Mouse (Mus musculus) kidney, postnatal 10 days (tissue): ENCODE results near the gene Zcchc24.
A peak's percentile ranks its signal among the peaks of the same experiment; 100 is the strongest.
"Not testable (repeated sequence)": the region's sequence is repeated elsewhere in the genome, so short reads cannot be mapped to it uniquely, and the experiment has no call there.

Experiments
- DNase-seq: peaks from one replicate; pipeline ENCODE4 v3.0.0; 2021; ENCODE audit warnings: mixed read lengths

Zcchc24 gene

DNA sequence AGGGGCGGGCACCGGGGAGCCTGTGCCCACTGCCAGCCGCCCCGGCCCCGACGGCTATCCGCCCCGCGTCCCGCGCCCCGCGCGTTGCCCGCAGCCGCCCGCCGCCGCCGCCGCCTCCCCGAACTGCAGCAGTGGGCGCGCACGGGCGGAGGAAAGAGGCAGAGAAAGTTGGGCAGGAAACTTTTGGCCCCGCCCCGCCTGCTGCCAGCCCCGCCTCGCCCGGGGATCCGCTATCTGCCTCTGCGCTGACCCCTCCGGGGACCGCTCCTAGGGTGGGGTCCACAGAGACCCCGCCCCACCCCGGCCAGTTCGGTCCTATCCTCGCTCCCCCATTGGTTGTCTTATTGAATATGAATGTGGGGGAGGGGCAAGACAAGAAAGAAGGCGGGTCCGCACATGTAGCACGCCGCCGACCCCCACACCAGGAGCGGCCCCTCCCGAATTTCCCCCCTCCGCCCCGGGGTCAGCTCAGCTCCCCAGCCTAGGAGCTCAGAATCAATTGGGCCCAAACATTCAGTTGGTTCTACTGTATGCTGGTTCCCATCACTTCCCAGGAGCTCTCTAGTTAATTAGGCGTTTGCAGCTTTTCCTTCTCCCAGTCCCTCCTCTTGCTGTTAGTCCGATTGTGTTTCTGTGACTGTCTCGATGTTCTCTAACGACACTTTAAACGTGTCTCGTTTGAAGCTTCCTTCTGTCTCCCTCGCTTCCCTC lies at the start of gene Zcchc24:
TSS of gene Zcchc24 (minus strand) at position 125 of the 711 bp plus-strand sequence.
- peak; percentile 97 for DNase-seq

DNA sequence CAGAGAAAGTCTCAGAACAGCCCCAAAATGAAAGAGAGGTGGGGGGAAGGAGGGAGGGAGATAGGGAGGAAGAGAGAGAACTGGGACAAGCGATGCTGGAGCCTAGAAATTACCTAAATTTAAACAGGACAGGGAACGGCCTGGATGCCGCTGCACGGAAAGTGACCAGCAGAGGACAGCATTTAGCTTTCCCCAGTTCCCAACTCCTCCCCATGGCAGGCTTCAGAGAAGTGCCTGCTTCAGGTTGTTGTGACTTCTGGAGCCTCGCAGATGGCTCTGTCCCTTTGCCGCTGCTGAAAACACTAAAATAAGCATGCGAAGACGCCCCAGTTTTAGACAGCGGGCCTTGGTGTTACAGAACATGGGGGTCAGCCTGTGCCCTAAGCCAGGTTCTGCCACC lies 47.6 kb upstream of the Zcchc24 start:
- peak; percentile 82 for DNase-seq

DNA sequence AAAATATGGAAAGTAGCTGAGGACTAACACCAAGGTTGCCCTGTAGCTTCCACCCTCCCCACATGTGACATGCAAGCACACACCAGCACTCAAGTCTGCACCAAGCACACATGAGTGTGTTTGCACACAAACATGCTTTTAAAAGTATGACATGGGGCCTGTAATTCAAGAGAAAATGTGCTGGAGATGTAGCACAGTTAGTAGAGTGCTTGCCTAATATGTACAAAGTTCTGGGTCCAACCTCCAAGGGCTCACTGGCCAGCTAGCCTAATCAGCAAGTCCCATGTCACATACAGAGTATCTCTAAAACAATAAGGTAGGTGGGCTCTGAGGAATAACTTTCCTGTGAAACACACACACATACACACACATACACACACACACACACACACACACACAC lies 45.3 kb upstream of the Zcchc24 start:
- no peak for DNase-seq

DNA sequence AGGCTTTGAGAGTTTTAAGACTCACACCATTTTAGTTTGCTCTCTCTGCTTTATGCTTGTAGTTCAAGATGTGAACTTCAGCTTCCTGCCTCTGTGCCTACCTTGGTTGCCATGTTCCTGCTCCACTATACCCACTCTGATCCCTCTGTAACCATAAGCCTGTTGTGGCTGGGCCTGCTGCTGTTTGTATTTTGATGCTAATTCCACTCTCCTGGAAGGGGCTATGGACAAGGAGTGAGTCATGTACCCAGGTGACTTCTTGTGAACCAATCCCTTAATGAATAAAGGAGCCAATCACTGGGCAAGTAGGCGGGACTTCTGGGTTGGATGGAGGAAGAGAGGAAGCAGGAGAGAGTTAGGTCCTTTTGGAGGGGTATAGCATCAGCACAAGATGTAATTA lies 42.2 kb upstream of the Zcchc24 start:
- not testable (repeated sequence) for DNase-seq

DNA sequence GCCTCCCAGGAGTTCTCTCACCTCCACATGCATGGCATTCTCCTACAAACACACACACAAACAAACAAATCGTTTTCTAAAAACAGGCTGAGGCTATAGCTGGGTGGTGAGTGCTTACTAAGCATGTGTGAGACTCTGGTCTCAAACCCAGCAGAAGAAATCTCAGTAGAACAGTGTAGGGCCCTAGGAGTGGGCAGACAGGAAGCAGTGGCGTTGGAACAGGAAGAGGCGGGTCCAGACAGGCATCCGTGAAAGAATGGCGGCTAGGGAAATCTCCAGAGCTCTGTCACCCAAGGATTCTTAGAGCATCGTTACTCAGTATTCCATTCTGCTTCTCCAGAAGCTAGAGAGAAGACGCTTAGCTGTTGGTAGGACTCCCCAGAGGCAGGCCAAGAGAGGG lies 37.7 kb upstream of the Zcchc24 start:
- no peak for DNase-seq

DNA sequence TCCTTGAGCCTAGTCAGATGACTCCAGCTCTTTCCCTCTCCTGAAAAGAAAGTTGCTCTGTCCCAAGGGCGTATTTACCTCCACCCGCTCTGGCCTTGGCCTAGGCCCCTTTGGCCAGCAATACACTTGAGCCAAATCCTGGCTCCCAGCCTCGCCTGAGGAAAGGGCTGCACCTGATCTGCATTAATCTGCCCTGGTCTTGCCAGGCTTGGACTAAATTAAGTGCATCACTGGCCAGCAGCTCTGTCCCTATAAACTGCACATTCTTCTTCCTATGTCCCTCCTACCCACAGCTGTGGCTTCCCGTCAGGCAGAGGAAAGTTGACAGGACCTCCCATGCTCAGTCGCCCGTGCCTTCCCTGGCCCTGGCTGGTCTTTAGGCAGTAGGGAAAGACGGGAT lies 37.0 kb upstream of the Zcchc24 start:
- peak; percentile 39 for DNase-seq

DNA sequence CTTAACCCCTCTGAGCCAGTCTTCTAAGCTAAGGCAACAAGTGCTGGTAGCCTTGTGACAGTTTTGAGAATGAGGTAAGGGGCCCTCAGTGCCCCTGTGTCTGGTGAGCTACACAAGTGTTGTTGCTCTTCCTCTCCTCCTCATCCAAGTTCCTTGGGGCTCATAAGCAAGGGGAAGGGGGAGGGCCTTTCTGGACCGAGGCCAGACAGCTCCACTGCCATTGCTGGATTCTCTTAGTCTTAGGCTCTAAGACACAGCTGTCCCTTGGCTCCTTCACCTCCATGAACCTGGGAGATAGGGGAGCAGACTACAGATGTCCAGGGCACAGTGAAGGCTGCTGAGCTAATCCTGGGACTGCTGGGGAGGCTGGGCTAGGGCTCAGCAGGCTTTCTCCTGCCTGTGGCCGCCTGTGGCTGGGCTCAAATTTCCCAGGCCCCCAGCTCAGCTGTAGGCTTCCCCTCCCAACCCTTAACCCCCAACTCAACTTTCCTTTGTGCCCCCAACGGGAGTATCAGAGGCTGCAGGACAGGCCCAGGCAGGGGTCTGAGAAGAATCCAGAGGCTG lies 34.5 kb upstream of the Zcchc24 start:
- peak; percentile 55 for DNase-seq

DNA sequence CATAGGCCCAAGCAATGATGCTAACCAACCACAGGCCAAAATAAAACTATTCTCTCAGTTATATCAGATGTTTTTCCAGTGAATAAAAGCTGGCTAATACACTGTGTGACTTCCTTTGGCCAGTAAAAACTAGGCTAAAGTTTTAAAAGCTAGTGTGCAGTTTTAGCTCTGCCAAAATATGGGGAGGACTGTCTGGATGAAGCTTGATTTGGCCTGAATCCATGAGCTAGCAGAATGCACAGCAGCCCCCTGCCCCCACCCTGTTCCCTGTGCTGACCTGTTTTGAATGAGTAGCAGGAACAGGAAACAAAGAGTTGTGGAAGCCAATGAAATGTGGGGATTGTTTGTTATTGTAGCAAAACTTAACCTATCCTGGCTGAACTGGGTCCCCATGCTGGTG lies 33.7 kb upstream of the Zcchc24 start:
- DNase-seq: peak; percentile 52

DNA sequence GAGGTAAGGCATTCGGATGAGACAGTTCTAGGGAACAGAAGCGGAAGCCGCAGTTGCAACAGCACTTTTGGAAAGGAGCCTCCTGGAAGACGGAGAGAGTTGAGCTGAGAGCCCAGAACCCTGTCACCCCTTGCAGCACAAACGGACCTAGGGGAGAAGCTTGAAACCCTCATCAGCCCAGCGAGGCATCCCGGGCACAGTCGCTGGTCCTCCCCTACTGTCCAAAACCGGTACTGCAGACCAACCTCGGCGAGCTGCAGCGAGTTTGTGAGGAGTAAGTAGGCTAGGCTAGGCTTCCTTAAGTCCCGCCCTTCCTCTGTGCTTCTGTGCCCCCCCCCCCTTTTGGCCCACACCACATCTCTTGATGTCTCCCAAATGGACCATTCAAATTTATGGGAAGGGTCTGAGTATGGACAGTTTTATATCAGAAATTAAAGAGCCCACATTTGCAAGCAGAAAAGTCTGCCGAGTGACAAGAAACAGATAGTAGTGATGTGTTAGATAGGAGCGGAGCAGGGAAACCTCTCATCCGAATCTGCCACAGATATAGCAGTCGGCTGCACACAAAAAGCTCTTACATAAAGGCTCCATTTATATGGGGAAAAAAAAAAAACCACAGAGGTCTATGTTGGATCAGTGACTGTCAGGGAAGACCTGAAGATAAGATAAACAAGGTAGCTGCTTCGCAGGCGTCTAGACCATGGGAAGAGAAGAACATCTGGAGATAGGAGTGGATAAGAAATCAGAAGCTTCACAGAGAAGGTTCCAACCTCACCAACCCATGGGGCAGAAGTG lies 31.5 kb upstream of the Zcchc24 start:
- DNase-seq: peak; percentile 94

DNA sequence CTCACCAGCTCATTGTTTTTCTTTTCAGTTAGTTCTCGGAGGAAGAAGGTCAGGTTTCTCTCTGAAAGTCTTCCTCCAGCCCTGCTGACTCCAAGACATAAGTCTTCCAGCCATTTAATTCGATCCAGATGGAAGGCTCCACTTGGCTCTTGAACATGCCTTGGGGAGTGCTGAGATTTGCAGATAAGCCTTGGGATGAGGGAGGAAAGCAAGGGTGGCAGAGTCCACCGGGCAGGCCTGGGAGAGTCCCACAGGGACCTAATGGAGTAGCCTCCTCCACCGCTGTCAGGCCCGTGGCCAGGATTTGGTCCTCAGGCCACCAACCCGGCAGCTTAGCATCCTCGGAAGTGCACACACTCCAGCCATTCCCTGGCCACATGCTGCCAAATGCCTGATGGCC lies 27.8 kb upstream of the Zcchc24 start:
- no peak for DNase-seq

DNA sequence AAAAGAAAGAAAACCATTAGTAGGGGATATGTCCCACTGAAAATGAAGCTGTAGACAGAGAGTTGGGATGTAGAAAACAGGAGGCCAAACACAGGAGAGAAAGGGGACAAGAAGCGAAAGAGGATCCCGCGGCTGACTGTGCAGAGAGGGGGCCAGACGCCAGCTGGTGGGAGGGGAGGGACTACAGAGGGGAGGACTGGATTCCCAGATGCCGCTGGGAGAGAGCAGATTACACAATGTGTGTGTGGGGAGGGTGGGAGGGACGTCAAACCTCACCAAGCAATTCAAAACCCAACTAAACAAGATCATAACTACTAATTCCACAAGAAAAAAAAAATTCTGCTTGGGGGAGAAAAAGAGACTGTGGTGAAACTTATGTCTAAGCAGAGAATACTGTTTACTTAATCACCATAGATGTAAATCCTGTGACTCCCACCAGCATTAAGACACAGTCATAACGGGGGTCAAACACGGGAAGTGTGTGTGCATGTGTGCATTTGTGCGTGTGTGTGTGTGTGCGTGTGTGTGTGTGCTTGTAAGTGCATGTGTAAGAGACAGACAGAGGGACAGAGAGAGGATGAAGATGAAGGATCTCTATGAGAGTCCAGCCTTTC lies 26.8 kb upstream of the Zcchc24 start:
- peak; percentile 81 for DNase-seq

DNA sequence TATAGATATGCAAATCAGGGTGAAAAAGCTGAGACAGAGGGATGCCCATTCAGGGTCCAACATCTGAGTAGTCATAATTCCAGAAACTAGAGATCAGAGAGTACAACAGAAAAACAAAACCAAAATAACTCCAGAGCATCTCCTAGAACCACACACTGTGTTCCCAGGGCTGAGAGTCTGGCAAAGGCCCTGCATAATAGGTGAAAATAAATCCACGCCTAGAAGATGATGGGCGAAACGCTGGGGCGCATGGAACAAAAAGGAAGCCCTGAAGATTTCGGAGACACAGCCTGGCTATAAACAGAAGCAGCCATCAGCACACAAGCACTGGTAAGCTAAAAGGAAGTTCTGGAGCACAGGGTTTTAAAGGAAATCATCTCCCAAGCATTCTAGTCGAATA lies 26.2 kb upstream of the Zcchc24 start:
- no peak for DNase-seq

DNA sequence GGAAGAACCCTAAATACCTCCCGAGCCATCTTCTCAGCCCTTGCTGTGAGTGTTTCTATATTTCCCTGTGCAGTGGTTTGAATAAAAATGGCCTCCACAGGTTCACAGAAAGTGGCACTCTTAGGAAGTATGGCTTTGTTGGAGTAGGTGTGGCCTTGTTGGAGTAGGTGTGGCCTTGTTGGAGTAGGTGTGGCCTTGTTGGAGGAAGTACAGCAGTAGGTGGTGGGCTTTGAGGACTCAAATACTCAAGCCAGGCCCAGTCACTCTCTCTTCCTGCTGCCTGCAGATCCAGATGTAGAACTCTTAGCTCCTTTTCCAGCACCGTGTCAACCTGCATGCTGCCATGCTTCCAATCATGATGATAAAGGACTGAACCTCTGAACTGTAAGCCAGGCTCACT lies 25.5 kb upstream of the Zcchc24 start:
- no peak for DNase-seq

DNA sequence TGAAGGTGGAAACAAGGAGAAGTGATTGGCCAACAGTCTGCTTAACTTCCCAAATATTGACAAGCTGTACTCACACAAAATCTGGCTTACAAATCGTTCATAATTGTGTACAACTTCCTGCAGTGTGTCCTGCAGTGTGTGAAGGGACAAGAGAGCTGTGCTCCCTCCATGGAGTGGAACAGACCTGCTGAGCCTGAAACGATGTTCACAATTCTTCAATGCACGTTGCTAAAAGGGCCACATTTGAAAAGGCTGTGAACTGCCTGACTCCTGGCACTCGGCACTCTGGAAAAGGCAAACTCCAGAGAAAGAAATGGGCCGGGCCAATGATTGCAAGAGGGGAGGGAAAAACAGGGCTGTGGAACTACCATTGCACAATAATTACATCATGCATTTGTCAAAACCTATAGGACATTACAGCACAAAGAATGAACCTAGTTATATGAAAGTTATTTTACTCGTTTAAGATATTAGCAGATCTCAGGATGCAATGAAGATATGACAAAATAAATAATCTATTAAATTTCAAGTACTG lies 22.0 kb upstream of the Zcchc24 start:
- DNase-seq: no peak

DNA sequence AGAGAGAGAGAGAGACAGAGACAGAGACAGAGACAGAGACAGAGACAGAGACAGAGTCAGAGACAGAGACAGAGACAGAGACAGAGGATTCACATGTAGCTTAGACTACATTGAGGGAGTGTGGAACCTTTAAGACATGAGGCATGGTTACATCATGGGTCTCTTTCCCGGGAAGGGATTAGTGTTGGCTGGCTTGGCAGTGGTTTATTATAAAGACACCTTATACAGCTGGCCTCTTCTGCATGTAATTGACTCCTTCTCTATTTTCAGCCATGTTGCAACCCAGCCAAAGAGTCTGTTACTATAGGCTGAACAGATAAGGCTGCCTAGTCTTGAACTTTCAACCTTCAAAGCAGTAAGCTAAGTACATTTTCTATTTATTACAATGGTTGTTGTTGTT lies 21.1 kb upstream of the Zcchc24 start:
- DNase-seq: no peak

DNA sequence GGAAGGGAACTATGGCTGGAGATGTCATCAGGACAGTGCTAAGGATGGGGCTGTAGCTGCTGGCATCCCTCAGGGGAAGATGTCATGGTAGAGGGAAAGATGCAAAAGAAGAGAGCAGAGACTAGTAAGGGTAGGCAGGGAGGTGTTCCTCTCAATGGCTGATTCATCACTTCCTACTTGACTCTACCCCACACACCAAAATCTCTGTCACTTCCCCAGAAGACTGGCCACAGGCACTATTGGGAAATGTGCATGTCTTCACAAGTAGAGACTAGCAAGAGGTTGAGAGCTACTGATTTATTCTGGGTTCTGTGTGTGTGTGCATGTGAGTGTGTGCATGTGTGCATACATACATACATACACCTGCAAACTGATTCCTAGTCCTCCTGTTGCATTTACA lies 20.4 kb upstream of the Zcchc24 start:
- DNase-seq: no peak

DNA sequence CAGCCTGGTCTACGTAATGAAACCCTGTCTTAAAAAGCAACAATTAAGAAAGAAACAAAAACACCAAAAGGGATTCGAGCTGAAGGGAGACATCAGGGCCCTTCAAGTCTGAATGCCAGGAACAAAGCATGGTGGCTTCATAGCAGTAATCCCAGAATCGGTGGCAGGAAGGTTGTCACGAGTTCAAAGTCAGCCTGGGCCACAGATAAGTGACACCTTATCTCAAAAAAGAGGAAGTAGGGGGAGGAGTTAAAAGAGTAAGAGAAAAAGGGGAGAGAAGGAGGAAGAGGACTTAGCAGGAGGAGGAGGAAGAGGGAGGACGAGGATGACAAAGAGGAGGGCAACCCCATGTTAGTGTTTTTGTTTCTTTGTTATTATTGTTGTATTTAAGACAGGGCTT lies 19.4 kb upstream of the Zcchc24 start:
- no peak for DNase-seq

DNA sequence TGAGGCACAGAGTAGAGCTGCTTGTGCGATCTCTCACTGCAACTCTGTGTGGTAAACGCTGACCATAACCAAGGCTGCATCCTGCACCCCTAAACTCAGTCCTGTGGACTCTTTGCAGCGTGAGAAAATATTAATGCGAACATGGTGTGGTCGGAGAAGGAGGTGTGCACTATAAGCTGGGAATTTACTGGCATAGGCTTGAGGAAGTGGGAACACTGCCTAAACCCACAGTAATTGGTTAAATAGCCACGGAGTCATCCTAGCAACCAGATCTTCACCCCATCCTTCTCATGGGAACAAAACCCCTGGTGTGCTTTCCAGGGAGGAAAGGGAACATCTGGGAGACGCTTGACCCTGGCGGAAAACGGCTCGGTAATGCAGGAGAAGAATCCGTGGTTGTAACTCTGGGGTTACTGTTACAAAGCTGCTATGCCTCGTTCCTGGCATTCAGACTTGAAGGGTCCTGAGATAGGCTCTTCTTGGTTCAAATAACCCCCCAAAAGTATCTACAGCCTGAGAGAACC lies 18.6 kb upstream of the Zcchc24 start:
- DNase-seq: peak; percentile 25

DNA sequence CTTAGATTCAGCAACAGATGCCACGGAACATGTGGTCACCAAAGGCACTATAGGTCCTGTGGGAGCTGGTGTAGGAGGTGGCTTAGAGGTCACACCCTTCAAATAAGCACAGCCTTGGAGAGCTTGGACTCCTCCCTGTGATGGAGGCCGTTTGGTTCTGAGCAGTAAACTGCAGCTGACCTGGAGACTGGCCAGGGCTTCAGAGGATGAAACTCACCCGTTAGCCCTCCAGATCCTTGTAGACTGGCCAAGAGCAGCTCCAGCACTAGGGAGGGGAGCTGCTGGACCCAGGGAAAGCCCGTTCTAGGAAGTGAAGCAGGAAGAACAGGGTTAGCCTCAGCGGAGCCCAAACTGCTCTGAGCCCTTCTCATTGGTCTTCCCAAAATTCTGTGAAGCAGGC lies 18.1 kb upstream of the Zcchc24 start:
- peak; percentile 91 for DNase-seq

DNA sequence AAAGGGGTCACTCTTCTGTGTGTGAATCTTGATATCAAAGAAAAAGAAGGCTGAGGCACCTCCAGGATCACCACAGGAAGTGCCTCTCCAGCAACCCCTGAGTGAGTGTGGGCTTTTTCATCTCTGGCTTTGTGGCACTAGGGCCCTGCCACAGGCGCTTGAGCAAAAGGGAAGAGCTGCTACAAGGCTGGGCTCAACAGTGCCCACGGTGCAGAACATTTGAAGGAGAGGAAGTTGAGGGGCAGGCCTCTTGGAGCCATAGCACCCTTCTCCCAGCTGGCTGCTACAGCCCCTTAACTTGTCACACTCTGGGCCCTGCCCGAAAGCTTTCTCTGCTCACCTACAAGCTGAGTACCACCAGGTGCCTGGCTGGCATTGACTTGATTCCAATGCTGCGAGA lies 16.4 kb upstream of the Zcchc24 start:
- no peak for DNase-seq

DNA sequence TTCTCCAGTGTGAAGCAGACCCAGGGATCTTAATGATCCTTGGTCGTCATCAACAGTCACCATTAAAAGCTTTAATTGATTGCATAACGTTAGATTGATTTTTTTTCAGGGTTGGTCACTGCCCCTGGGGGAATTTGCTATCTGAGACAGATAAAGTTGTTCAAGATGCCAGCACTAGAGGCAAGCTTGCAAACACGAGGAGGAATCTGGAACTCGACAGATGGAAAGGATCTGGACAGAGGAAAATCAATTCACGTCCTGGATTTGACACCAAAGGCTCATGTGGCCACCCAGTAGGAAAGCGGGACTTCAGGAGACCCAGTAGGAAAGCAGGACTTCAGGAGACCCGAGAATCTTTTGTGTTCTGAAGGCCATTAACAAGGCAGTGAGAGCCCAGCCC lies 14.4 kb upstream of the Zcchc24 start:
- DNase-seq: no peak

DNA sequence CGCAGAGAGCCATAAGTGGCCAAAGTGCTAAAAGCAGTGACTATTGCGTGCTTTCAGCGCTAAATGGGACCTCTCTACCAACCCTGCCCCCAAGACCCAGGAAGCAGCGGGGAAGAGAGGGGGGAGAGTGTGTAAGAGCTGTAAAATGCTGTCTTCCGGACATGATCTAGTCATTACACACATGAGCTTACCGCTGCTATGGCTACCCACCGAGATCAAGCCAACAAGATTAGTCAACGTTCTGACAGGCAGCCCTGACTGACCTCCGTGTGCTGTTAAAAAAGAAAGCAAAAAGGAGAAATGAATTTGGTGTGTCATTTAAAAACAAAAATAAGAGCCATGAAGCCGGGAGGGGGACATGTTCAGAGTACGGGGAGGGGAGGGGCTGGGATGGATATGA lies 11.8 kb upstream of the Zcchc24 start:
- no peak for DNase-seq

DNA sequence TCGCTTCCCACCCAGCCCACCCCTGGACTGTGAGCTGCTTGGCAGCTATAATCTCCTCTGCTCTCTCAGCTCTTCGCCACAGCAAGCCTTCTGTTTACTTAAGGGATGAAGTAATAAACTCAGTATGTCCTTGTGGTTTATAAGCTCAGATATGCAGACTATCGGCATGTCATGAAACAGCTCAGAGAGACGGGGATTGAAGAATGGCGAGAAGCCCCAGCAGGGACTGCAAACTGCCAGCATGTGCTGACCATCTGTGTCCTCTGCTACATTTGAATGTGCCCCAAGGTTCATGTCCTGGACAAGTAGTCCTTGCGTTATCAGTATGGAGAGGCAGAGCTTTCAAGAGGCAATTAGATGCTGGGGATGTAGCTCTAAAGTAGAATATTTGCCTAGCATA lies 7.5 kb upstream of the Zcchc24 start:
- DNase-seq: no peak
